In genomic region chr6:32201506-32201905, GRCm38 (mm10) we compare ENCODE assay signal across 16 mouse cellular contexts.
"Had no signal": no experiment of that assay in that cellular context is flagged by ENCODE, and none has a peak within 500 bp of the region (broad histone marks: within the 10 kb centered on the region; RNA-seq: fewer than 3 reads in every experiment).

No protein-coding gene starts in this region.

- H3K9ac ChIP-seq: liver, embryonic 13.5 days; neural tube, embryonic 13.5 days; stomach, embryonic 15.5 days had no signal

- H3K27me3 ChIP-seq: liver, embryonic 13.5 days; neural tube, embryonic 13.5 days; stomach, embryonic 15.5 days had no signal

- DNase-seq: kidney, postnatal 36 days; layer of hippocampus, postnatal 36 days; liver, embryonic 13.5 days; lung, adult 2 months; lung, postnatal 14 days; lung, postnatal 4 days; midbrain, embryonic 14.5 days; retina, postnatal 1 day; right cerebral cortex, postnatal 25 days; spleen, adult 18-20 months; thymus, postnatal 25 days had no signal

- H3K36me3 ChIP-seq: liver, embryonic 13.5 days; stomach, embryonic 15.5 days had no signal

- H3K9me3 ChIP-seq: liver, embryonic 13.5 days; neural tube, embryonic 13.5 days; stomach, embryonic 15.5 days had no signal

- H3K27ac ChIP-seq: kidney, postnatal 0 days; left cerebral cortex, adult 2 months; liver, embryonic 13.5 days; neural tube, embryonic 13.5 days; stomach, embryonic 15.5 days had no signal

- H3K4me3 ChIP-seq: left cerebral cortex, adult 2 months; liver, embryonic 13.5 days; neural tube, embryonic 13.5 days; stomach, embryonic 15.5 days had no signal

- H3K4me1 ChIP-seq: liver, embryonic 13.5 days; stomach, embryonic 15.5 days had no signal

- H3K4me2 ChIP-seq: liver, embryonic 13.5 days; midbrain, embryonic 11.5 days; neural tube, embryonic 13.5 days; stomach, embryonic 15.5 days had no signal
